17 mouse cellular contexts compared by ENCODE assay signal in genomic region chr2:18919797-18920354, GRCm38 (mm10).
DNase-seq lines count a peak whose midpoint lies in the region; ATAC-seq and TF ChIP-seq lines count a peak whose summit lies in the region.
"Had no signal": no experiment of that assay in that cellular context is flagged by ENCODE, and none has a peak within 500 bp of the region (broad histone marks: within the 10 kb centered on the region; RNA-seq: fewer than 3 reads in every experiment).

No protein-coding gene starts in this region.

- ATAC-seq in embryonic facial prominence, embryonic 12.5 days (ENCODE audit: insufficient number of reproducible peaks, insufficient read depth, low FRiP score, low TSS enrichment), result peak; percentile 49; the same call in 1 of the 2 replicates
- ATAC-seq: midbrain, embryonic 15.5 days had no signal

- H3K27me3 ChIP-seq in embryonic facial prominence, embryonic 12.5 days, result no peaks in the 10 kb centered on the region
- H3K27me3 ChIP-seq in embryonic facial prominence, embryonic 10.5 days (replicated peaks; ENCODE audit: low read depth, poor library complexity, severe bottlenecking), result no peaks in the 10 kb centered on the region
- H3K27me3 ChIP-seq in thymus, adult 2 months (ENCODE audit: control insufficient read depth, insufficient read depth, low read length), result no peaks in the 10 kb centered on the region
- H3K27me3 ChIP-seq: heart, embryonic 13.5 days; midbrain, embryonic 15.5 days had no signal

- no peak for TF ChIP-seq POLR2A in thymus, adult 2 months (IDR thresholded peaks at IDR 0.05; ENCODE audit: control insufficient read depth, extremely low read depth, insufficient read depth, low read length, poor library complexity)

- H3K4me2 ChIP-seq in embryonic facial prominence, embryonic 12.5 days (replicated peaks), result no peak overlapping the region
- H3K4me2 ChIP-seq: heart, embryonic 13.5 days; lung, embryonic 14.5 days; midbrain, embryonic 15.5 days had no signal

- DNase-seq in embryonic facial prominence, embryonic 10.5 days (ENCODE audit: low spot score), result no peak
- peak; percentile 26 for DNase-seq in kidney, postnatal 14 days
- no peak for DNase-seq in kidney, postnatal 36 days
- no peak for DNase-seq in thymus, adult 2 months
- DNase-seq in thymus, postnatal 36 days, result no peak
- DNase-seq in MN1 (ENCODE audit: low spot score), result no peak
- no peak for DNase-seq in heart, adult 18-20 months
- DNase-seq: cerebellum, postnatal 36 days; gastrocnemius, postnatal 36 days; heart, postnatal 4 days; lung, embryonic 14.5 days; right cerebral cortex, adult 18-20 months; thymus, postnatal 4 days had no signal

- TF ChIP-seq CTCF in thymus, adult 2 months (IDR thresholded peaks at IDR 0.05; ENCODE audit: borderline replicate concordance, control insufficient read depth, extremely low read depth, insufficient read depth, low read length, poor library complexity), result no peak

- H3K27ac ChIP-seq in embryonic facial prominence, embryonic 12.5 days, result no peak overlapping the region
- no peak overlapping the region for H3K27ac ChIP-seq in embryonic facial prominence, embryonic 10.5 days (replicated peaks)
- peak overlapping the region; percentile 93 for H3K27ac ChIP-seq in thymus, adult 2 months (ENCODE audit: control insufficient read depth, insufficient read depth, low read length)
- H3K27ac ChIP-seq: heart, embryonic 13.5 days; macrophage; midbrain, embryonic 15.5 days had no signal

- WGBS in embryonic facial prominence, embryonic 12.5 days, result 58% methylated on average over 5 of the region's 5 CpGs
- 70% methylated on average over 5 of the region's 5 CpGs for WGBS in embryonic facial prominence, embryonic 10.5 days
- WGBS in thymus, adult 2 months, result 59% methylated on average over 5 of the region's 5 CpGs

- no peak overlapping the region for H3K9ac ChIP-seq in embryonic facial prominence, embryonic 12.5 days
- H3K9ac ChIP-seq: heart, embryonic 13.5 days; lung, embryonic 14.5 days; midbrain, embryonic 15.5 days had no signal

- no peak overlapping the region for H3K4me3 ChIP-seq in embryonic facial prominence, embryonic 12.5 days
- no peak overlapping the region for H3K4me3 ChIP-seq in embryonic facial prominence, embryonic 10.5 days
- H3K4me3 ChIP-seq in thymus, adult 2 months (ENCODE audit: control insufficient read depth, insufficient read depth, low read length), result no peak overlapping the region
- H3K4me3 ChIP-seq: heart, embryonic 13.5 days; midbrain, embryonic 15.5 days had no signal

- H3K9me3 ChIP-seq in embryonic facial prominence, embryonic 12.5 days, result no peaks in the 10 kb centered on the region
- H3K9me3 ChIP-seq in embryonic facial prominence, embryonic 10.5 days, result no peaks in the 10 kb centered on the region
- H3K9me3 ChIP-seq: heart, embryonic 13.5 days; midbrain, embryonic 15.5 days had no signal

- H3K4me1 ChIP-seq in embryonic facial prominence, embryonic 12.5 days, result peaks cover 31% of the 10 kb centered on the region
- H3K4me1 ChIP-seq in embryonic facial prominence, embryonic 10.5 days, result peaks cover 64% of the 10 kb centered on the region
- peaks cover 51% of the 10 kb centered on the region for H3K4me1 ChIP-seq in thymus, adult 2 months (replicated peaks; ENCODE audit: control insufficient read depth, insufficient read depth, low read length)

- no peaks in the 10 kb centered on the region for H3K36me3 ChIP-seq in embryonic facial prominence, embryonic 12.5 days
- H3K36me3 ChIP-seq in embryonic facial prominence, embryonic 10.5 days (replicated peaks), result no peaks in the 10 kb centered on the region
- H3K36me3 ChIP-seq in thymus, adult 2 months (ENCODE audit: control insufficient read depth, insufficient read depth, low read length), result no peaks in the 10 kb centered on the region
- H3K36me3 ChIP-seq: heart, embryonic 13.5 days; midbrain, embryonic 15.5 days had no signal
